ENCODE assay signal across 27 mouse cellular contexts in the genomic region with DNA sequence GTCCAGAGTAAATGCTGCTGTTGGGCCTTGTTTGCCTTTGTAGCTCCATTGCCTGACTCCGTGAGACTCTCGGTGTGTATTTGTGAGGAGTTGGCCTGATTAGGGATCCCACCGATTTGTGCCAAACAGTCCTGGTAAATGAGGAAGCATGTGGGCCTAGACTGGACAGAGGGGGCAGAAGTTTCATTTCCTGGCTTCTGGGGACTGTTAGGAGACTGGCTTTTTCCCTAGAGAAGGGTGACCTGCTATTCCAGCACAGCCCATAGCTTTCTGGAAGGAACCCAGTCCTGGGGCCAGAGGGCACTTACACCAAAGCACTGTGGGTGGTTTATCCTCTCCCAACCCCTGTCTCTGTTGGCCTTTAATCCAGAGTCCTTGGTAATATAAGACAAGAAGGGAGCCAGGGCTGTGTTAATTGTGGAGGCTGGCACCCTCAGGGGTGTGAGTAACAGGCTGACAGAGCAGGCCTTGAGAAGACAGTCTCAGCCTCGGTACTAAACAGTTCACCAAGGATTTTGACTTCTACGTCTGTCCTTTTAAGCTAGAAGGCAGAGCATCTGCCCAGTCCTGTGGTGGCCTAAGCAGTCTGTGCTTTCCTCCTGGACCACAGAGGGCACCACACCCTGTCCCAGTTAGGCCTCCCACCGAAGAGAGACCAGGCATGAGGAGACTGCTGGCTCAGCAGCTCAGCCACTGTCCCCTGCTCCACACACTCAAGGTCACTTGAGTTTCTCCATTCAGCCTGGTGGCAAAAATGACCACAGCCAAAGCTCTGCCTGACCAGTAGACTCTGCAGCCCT. TPM values are rescaled to one million over a fixed set of nuclear protein-coding genes. Genes with fewer than 3 reads are reported as not detected.
DNase-seq lines count a peak whose midpoint lies in the region; ATAC-seq and TF ChIP-seq lines count a peak whose summit lies in the region.
"Had no signal": no experiment of that assay in that cellular context is flagged by ENCODE, and none has a peak within 500 bp of the region (broad histone marks: within the 10 kb centered on the region; RNA-seq: fewer than 3 reads in every experiment).

No protein-coding gene starts in this region.

- peak overlapping the region; percentile 98 for H3K27ac ChIP-seq in kidney, adult 2 months (ENCODE audit: insufficient read depth, low read depth, low read length)
- no peak overlapping the region for H3K27ac ChIP-seq in kidney, postnatal 0 days
- H3K27ac ChIP-seq in small intestine, adult 2 months (ENCODE audit: insufficient read depth, low read depth, low read length): peak overlapping the region; percentile 79
- no peak overlapping the region for H3K27ac ChIP-seq in stomach, postnatal 0 days (replicated peaks)
- H3K27ac ChIP-seq in midbrain, embryonic 13.5 days: no peak overlapping the region
- H3K27ac ChIP-seq: embryonic facial prominence, embryonic 12.5 days; hindbrain, embryonic 14.5 days; limb, embryonic 15.5 days; neural tube, embryonic 15.5 days; stomach, embryonic 15.5 days had no signal

- no peak overlapping the region for H3K4me3 ChIP-seq in kidney, adult 2 months (ENCODE audit: insufficient read depth, low read depth, low read length)
- no peak overlapping the region for H3K4me3 ChIP-seq in kidney, postnatal 0 days (replicated peaks; ENCODE audit: low read depth, low read length)
- H3K4me3 ChIP-seq in small intestine, adult 2 months (ENCODE audit: low read depth, low read length): no peak overlapping the region
- no peak overlapping the region for H3K4me3 ChIP-seq in stomach, postnatal 0 days (ENCODE audit: low read depth, low read length)
- no peak overlapping the region for H3K4me3 ChIP-seq in midbrain, embryonic 13.5 days (replicated peaks)
- H3K4me3 ChIP-seq: embryonic facial prominence, embryonic 12.5 days; erythroblast, embryonic 14.5 days; heart, embryonic 12.5 days; limb, embryonic 15.5 days; myocyte; neural tube, embryonic 15.5 days; stomach, embryonic 15.5 days had no signal

- no peak for TF ChIP-seq POLR2A in kidney, adult 2 months (IDR thresholded peaks at IDR 0.05; ENCODE audit: low read depth, low read length)
- TF ChIP-seq POLR2A in small intestine, adult 2 months (IDR thresholded peaks at IDR 0.05; ENCODE audit: low read depth, low read length): no peak

- peaks cover 10% of the 10 kb centered on the region for H3K4me1 ChIP-seq in kidney, adult 2 months (ENCODE audit: control insufficient read depth, insufficient read depth, low read length)
- H3K4me1 ChIP-seq in kidney, postnatal 0 days (replicated peaks; ENCODE audit: insufficient read depth, low read length): no peaks in the 10 kb centered on the region
- H3K4me1 ChIP-seq in small intestine, adult 2 months (ENCODE audit: control insufficient read depth, insufficient read depth, insufficient read length, low read length): peaks cover 25% of the 10 kb centered on the region
- H3K4me1 ChIP-seq in stomach, postnatal 0 days (replicated peaks; ENCODE audit: control insufficient read depth, insufficient read depth): no peaks in the 10 kb centered on the region
- H3K4me1 ChIP-seq in midbrain, embryonic 13.5 days (replicated peaks): no peaks in the 10 kb centered on the region
- H3K4me1 ChIP-seq: embryonic facial prominence, embryonic 12.5 days; heart, embryonic 12.5 days; limb, embryonic 15.5 days; stomach, embryonic 15.5 days had no signal

- peak; percentile 53; the same call in 1 of the 2 replicates for ATAC-seq in kidney, postnatal 0 days (replicated peaks; ENCODE audit: low FRiP score, low read depth)
- ATAC-seq in stomach, postnatal 0 days (ENCODE audit: low FRiP score, low TSS enrichment): no peak
- ATAC-seq in midbrain, embryonic 13.5 days: no peak
- ATAC-seq: forebrain, embryonic 14.5 days; liver, postnatal 0 days had no signal

- DNase-seq in kidney, adult 2 months: peak; percentile 91
- no peak for DNase-seq in kidney, postnatal 4 days
- DNase-seq in adrenal gland, postnatal 25 days: peak; percentile 7
- DNase-seq in kidney, postnatal 0 days (ENCODE audit: low spot score): no peak
- DNase-seq in stomach, postnatal 0 days (ENCODE audit: low spot score): no peak
- DNase-seq: cerebellum, adult 9-10 months; gastrocnemius, postnatal 25 days; heart, postnatal 14 days; liver, postnatal 0 days; lung, postnatal 10 days; midbrain, embryonic 14.5 days; right cerebral cortex, postnatal 25 days had no signal

- H3K27me3 ChIP-seq in kidney, adult 2 months (replicated peaks; ENCODE audit: control insufficient read depth, insufficient read depth, low read length): no peaks in the 10 kb centered on the region
- no peaks in the 10 kb centered on the region for H3K27me3 ChIP-seq in kidney, postnatal 0 days (ENCODE audit: insufficient read depth, low read length)
- H3K27me3 ChIP-seq in small intestine, adult 2 months (ENCODE audit: control insufficient read depth, insufficient read depth, low read length): no peaks in the 10 kb centered on the region
- no peaks in the 10 kb centered on the region for H3K27me3 ChIP-seq in stomach, postnatal 0 days (ENCODE audit: control insufficient read depth, insufficient read depth, low read length)
- H3K27me3 ChIP-seq in midbrain, embryonic 13.5 days: no peaks in the 10 kb centered on the region
- H3K27me3 ChIP-seq: embryonic facial prominence, embryonic 12.5 days; limb, embryonic 15.5 days; neural tube, embryonic 15.5 days; stomach, embryonic 15.5 days had no signal

- WGBS in kidney, adult 2 months: 57% methylated on average over 6 of the region's 6 CpGs
- 81% methylated on average over 6 of the region's 6 CpGs for WGBS in kidney, postnatal 0 days
- 64% methylated on average over 6 of the region's 6 CpGs for WGBS in small intestine, adult 2 months
- WGBS in stomach, postnatal 0 days: 68% methylated on average over 6 of the region's 6 CpGs
- 78% methylated on average over 6 of the region's 6 CpGs for WGBS in midbrain, embryonic 13.5 days

- no peaks in the 10 kb centered on the region for H3K9me3 ChIP-seq in kidney, postnatal 0 days (replicated peaks; ENCODE audit: low read length)
- no peaks in the 10 kb centered on the region for H3K9me3 ChIP-seq in stomach, postnatal 0 days (ENCODE audit: control insufficient read depth, low read length)
- H3K9me3 ChIP-seq in midbrain, embryonic 13.5 days: 0 out of 2 replicates have a peak, but pooled peaks cover 4% of the 10 kb centered on the region
- H3K9me3 ChIP-seq: embryonic facial prominence, embryonic 12.5 days; limb, embryonic 15.5 days; neural tube, embryonic 15.5 days; stomach, embryonic 15.5 days had no signal

- TF ChIP-seq CTCF in kidney, adult 2 months (conservative IDR thresholded peaks at IDR 0.05; ENCODE audit: insufficient read depth, insufficient read length, low read depth, low read length): no peak
- TF ChIP-seq CTCF in kidney, postnatal 0 days (IDR thresholded peaks at IDR 0.05; ENCODE audit: low read depth): no peak
- no peak for TF ChIP-seq CTCF in small intestine, adult 2 months (IDR thresholded peaks at IDR 0.05; ENCODE audit: extremely low read depth, insufficient read length, insufficient replicate concordance, low read depth, low read length)
- no peak for TF ChIP-seq CTCF in stomach, postnatal 0 days (IDR thresholded peaks at IDR 0.05; ENCODE audit: low read depth)

- H3K4me2 ChIP-seq in kidney, postnatal 0 days (ENCODE audit: low read length): no peak overlapping the region
- H3K4me2 ChIP-seq in stomach, postnatal 0 days (replicated peaks; ENCODE audit: low read depth): no peak overlapping the region
- H3K4me2 ChIP-seq in midbrain, embryonic 13.5 days (replicated peaks): no peak overlapping the region
- H3K4me2 ChIP-seq: embryonic facial prominence, embryonic 12.5 days; heart, embryonic 12.5 days; hindbrain, embryonic 14.5 days; limb, embryonic 15.5 days; neural tube, embryonic 15.5 days; stomach, embryonic 15.5 days had no signal

- no peaks in the 10 kb centered on the region for H3K36me3 ChIP-seq in kidney, adult 2 months (ENCODE audit: control insufficient read depth, insufficient read depth, low read length)
- no peaks in the 10 kb centered on the region for H3K36me3 ChIP-seq in kidney, postnatal 0 days (ENCODE audit: insufficient read depth, low read length)
- H3K36me3 ChIP-seq in small intestine, adult 2 months (ENCODE audit: control insufficient read depth, insufficient read depth, low read length): no peaks in the 10 kb centered on the region
- H3K36me3 ChIP-seq in stomach, postnatal 0 days (ENCODE audit: control insufficient read depth, insufficient read depth, low read length): no peaks in the 10 kb centered on the region
- H3K36me3 ChIP-seq in midbrain, embryonic 13.5 days: no peaks in the 10 kb centered on the region
- H3K36me3 ChIP-seq: embryonic facial prominence, embryonic 12.5 days; heart, embryonic 12.5 days; limb, embryonic 15.5 days; neural tube, embryonic 15.5 days; stomach, embryonic 15.5 days had no signal

- no peak overlapping the region for H3K9ac ChIP-seq in kidney, postnatal 0 days (ENCODE audit: low read depth, low read length)
- no peak overlapping the region for H3K9ac ChIP-seq in stomach, postnatal 0 days (ENCODE audit: low read length)
- H3K9ac ChIP-seq in midbrain, embryonic 13.5 days (replicated peaks): no peak overlapping the region
- H3K9ac ChIP-seq: embryonic facial prominence, embryonic 12.5 days; heart, embryonic 12.5 days; hindbrain, embryonic 14.5 days; limb, embryonic 15.5 days; liver, postnatal 0 days; neural tube, embryonic 15.5 days; stomach, embryonic 15.5 days had no signal

- no peak for TF ChIP-seq EP300 in stomach, postnatal 0 days (optimal IDR thresholded peaks at IDR 0.05)

RNA-seq across cellular contexts. Expression of a gene that starts 8.8 kb away (rescaled TPM):
- 343 and 414 TPM in 2 replicates for polyA plus RNA-seq in kidney, adult 2 months (2012; rRNA removed)
- total RNA-seq in adrenal gland, postnatal 25 days (2021): 1.00 TPM in 1 of 2 replicates, not detected in the other
- 322 and 401 TPM in 2 replicates for polyA plus RNA-seq in kidney, postnatal 0 days (2015; fragmentation: Nextera tagmentation; extraction: Ambion mirVana)
- 11.4 and 58.3 TPM in 2 replicates for polyA plus RNA-seq in small intestine, adult 2 months (2012; rRNA removed)
- 0.21 TPM in 2 replicates for polyA plus RNA-seq in stomach, postnatal 0 days (2015; fragmentation: Nextera tagmentation; extraction: Ambion mirVana)
- polyA plus RNA-seq in midbrain, embryonic 13.5 days (2015; fragmentation: Nextera tagmentation; extraction: Ambion mirVana): 0.14 TPM in 1 of 2 replicates, not detected in the other
- total RNA-seq: gastrocnemius, postnatal 25 days had no signal
- polyA plus RNA-seq: C2C12; embryonic facial prominence, embryonic 12.5 days; erythroblast, embryonic 14.5 days; forebrain, embryonic 14.5 days had no signal

RNA-seq across cellular contexts. Expression of a gene that starts 8.8 kb away (rescaled TPM):
- 0.08 and 0.33 TPM in 2 replicates for polyA plus RNA-seq in kidney, adult 2 months (2012; rRNA removed)
- not detected in 2 replicates for total RNA-seq in adrenal gland, postnatal 25 days (2021)
- polyA plus RNA-seq in kidney, postnatal 0 days (2015; fragmentation: Nextera tagmentation; extraction: Ambion mirVana): 0.06 and 0.09 TPM in 2 replicates
- 2.4 and 3.4 TPM in 2 replicates for polyA plus RNA-seq in small intestine, adult 2 months (2012; rRNA removed)
- polyA plus RNA-seq in stomach, postnatal 0 days (2015; fragmentation: Nextera tagmentation; extraction: Ambion mirVana): 0.13 and 0.15 TPM in 2 replicates
- 0.14 and 0.17 TPM in 2 replicates for polyA plus RNA-seq in midbrain, embryonic 13.5 days (2015; fragmentation: Nextera tagmentation; extraction: Ambion mirVana)
- total RNA-seq: gastrocnemius, postnatal 25 days; heart, postnatal 14 days; layer of hippocampus, adult 8-10 months; left cerebral cortex, postnatal 36 days had no signal
- polyA plus RNA-seq: cortical plate, adult 2 months; erythroblast, embryonic 14.5 days; heart, embryonic 12.5 days had no signal

Comparison
In these comparisons a context has a peak if more than half of its experiments do, and no peak if none do; other contexts are left out.
1. DNase-seq: peak in kidney, adult 2 months (single experiment) and adrenal gland, postnatal 25 days (single experiment); none in kidney, postnatal 4 days (0 of 2), kidney, postnatal 0 days (single experiment) and stomach, postnatal 0 days (single experiment).
2. H3K27ac ChIP-seq: peak in kidney, adult 2 months (single experiment) and small intestine, adult 2 months (single experiment); none in kidney, postnatal 0 days (single experiment), stomach, postnatal 0 days (single experiment) and midbrain, embryonic 13.5 days (single experiment).
3. RNA of a gene that starts 8.8 kb away (polyA plus RNA-seq): 343 to 414 TPM in kidney, adult 2 months, 322 to 401 TPM in kidney, postnatal 0 days and 11.4 to 58.3 TPM in small intestine, adult 2 months; 0.21 TPM in stomach, postnatal 0 days and 0.14 TPM in midbrain, embryonic 13.5 days; every median in the first group is over 10 times any median in the second.